Mouse (Mus musculus) liver, embryonic 15.5 days (tissue): ENCODE measurements around the gene Prkaca. TPM values are rescaled to one million over a fixed set of nuclear protein-coding genes. Genes with fewer than 3 reads are reported as not detected.
"Not testable (repeated sequence)": the region's sequence is repeated elsewhere in the genome, so short reads cannot be mapped to it uniquely, and the experiment has no call there.

Source experiments
- ATAC-seq: fragments of 200-750 bp; cut with Nextera tagmentation; 2 replicates; pipeline ENCODE4 v1.8.0; 2017; ENCODE audit warnings: moderate number of reproducible peaks, mild to moderate bottlenecking, moderate library complexity; ENCODE audit not compliant: insufficient read depth
- H3K27ac ChIP-seq: fragments of 300-500 bp; sonication (generic); replicated peaks from 2 replicates; pipeline ENCODE4 v1.5.1; 2015; ENCODE audit warnings: mild to moderate bottlenecking, inconsistent platforms
- H3K27me3 ChIP-seq: fragments of 300-500 bp; sonication (generic); 2 replicates; pipeline ENCODE4 v1.6.1; 2015; ENCODE audit warnings: mild to moderate bottlenecking, inconsistent platforms
- H3K36me3 ChIP-seq: fragments of 300-500 bp; sonication (generic); replicated peaks from 2 replicates; pipeline ENCODE4 v1.6.1; 2015; ENCODE audit warnings: moderate library complexity, mild to moderate bottlenecking, inconsistent platforms
- H3K4me1 ChIP-seq: fragments of 300-500 bp; sonication (generic); replicated peaks from 2 replicates; pipeline ENCODE4 v1.6.1; 2015; ENCODE audit warnings: inconsistent platforms
- H3K4me2 ChIP-seq: fragments of 300-500 bp; sonication (generic); 2 replicates; pipeline ENCODE4 v1.6.1; 2015; ENCODE audit warnings: moderate library complexity, mild to moderate bottlenecking, inconsistent platforms
- H3K4me3 ChIP-seq: fragments of 300-500 bp; sonication (generic); replicated peaks from 2 replicates; pipeline ENCODE4 v1.5.1; 2015; ENCODE audit warnings: mild to moderate bottlenecking, inconsistent platforms
- H3K9ac ChIP-seq: fragments of 300-500 bp; sonication (generic); 2 replicates; pipeline ENCODE4 v1.6.1; 2015; ENCODE audit warnings: moderate library complexity, mild to moderate bottlenecking, inconsistent platforms
- H3K9me3 ChIP-seq: fragments of 300-500 bp; sonication (generic); replicated peaks from 2 replicates; pipeline ENCODE4 v1.6.1; 2016; ENCODE audit warnings: inconsistent platforms
- WGBS: fragments of 180-500 bp; shearing (Covaris S2); methylation state at CpG from one replicate; pipeline ENCODE4 v1.1.7; 2015; ENCODE audit warnings: mixed read lengths; ENCODE audit not compliant: insufficient replicate concordance; 5-methylcytosine and 5-hydroxymethylcytosine counted together
- polyA plus RNA-seq: library from polyadenylated mRNA; unstranded; fragments of >200 nt; fragmentation: Nextera tagmentation; extraction: Ambion mirVana; gene quantifications from 2 replicates; pipeline ENCODE4 v1.2.1, GENCODE M21; 2015

The Prkaca gene
- polyA plus RNA-seq, 1 experiment from 2014 or later = 51.5 TPM

- Histone ChIP-seq H3K4me2 (peak overlapping the region; percentile 96), H3K27me3 (no peaks in the 10 kb centered on the region), H3K9ac (peak overlapping the region; percentile 63; the same call in 1 of the 2 replicates), H3K4me1 (peaks cover 58% of the 10 kb centered on the region), H3K27ac (peak overlapping the region; percentile 78), H3K4me3 (peak overlapping the region; percentile 66; the same call in 1 of the 2 replicates), H3K9me3 (no peaks in the 10 kb centered on the region), H3K36me3 (peaks cover 42% of the 10 kb centered on the region)
- 69% methylated on average over 6 of the region's 6 CpGs for WGBS
- ATAC-seq = no peak
Observed at GRCm38 (mm10) chr8:84003612-84004246, 30.9 kb downstream of the Prkaca start.

- Histone ChIP-seq H3K4me3 (peak overlapping the region; percentile 66), H3K27me3 (peaks cover 4% of the 10 kb centered on the region), H3K27ac (peak overlapping the region; percentile 78), H3K4me2 (peak overlapping the region; percentile 96), H3K4me1 (peaks cover 49% of the 10 kb centered on the region), H3K36me3 (peaks cover 34% of the 10 kb centered on the region), H3K9ac (peak overlapping the region; percentile 63), H3K9me3 (no peaks in the 10 kb centered on the region)
- peak; percentile 82 for ATAC-seq
- under 1% methylated on average over 30 of the region's 30 CpGs for WGBS
Observed at GRCm38 (mm10) chr8:84004533-84005201, 31.9 kb downstream of the Prkaca start.

DNA sequence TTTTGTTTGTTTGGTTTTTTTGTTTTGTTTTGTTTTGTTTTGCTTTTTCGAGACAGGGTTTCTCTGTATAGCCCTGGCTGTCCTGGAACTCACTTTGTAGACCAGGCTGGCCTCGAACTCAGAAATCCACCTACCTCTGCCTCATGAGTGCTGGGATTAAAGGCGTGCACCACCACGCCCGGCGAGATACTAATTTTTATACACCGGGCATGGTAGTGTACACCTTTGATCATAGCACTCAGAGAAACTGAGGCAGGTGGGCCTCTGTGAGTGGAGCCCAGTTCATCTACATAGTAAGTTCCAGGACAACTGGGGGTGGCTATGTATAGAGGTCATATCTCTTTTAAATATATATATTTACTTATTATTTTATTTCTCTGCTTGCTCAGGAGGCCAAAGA, 32.7 kb downstream of the Prkaca start:
- H3K4me1 ChIP-seq = peaks cover 49% of the 10 kb centered on the region
- peaks cover 26% of the 10 kb centered on the region for H3K36me3 ChIP-seq
- not testable (repeated sequence) for H3K4me3 ChIP-seq, ATAC-seq, H3K9me3 ChIP-seq, H3K9ac ChIP-seq
- peak overlapping the region; percentile 78; the same call in 1 of the 2 replicates for H3K27ac ChIP-seq
- H3K27me3 ChIP-seq = peaks cover 13% of the 10 kb centered on the region
- WGBS = 78% methylated on average over 7 of the region's 7 CpGs
- peak overlapping the region; percentile 96; the same call in 1 of the 2 replicates for H3K4me2 ChIP-seq

GRCm38 (mm10) chr8:84008362-84008761, 35.6 kb downstream of the Prkaca start:
- peaks cover 48% of the 10 kb centered on the region for H3K4me1 ChIP-seq
- no peak overlapping the region for H3K4me3 ChIP-seq
- H3K27ac ChIP-seq = no peak overlapping the region
- no peaks in the 10 kb centered on the region for H3K9me3 ChIP-seq
- no peaks in the 10 kb centered on the region for H3K36me3 ChIP-seq
- 41% methylated on average over 7 of the region's 7 CpGs for WGBS
- peaks cover 41% of the 10 kb centered on the region for H3K27me3 ChIP-seq
- no peak for ATAC-seq
- H3K9ac ChIP-seq = no peak overlapping the region
- H3K4me2 ChIP-seq = no peak overlapping the region

DNA sequence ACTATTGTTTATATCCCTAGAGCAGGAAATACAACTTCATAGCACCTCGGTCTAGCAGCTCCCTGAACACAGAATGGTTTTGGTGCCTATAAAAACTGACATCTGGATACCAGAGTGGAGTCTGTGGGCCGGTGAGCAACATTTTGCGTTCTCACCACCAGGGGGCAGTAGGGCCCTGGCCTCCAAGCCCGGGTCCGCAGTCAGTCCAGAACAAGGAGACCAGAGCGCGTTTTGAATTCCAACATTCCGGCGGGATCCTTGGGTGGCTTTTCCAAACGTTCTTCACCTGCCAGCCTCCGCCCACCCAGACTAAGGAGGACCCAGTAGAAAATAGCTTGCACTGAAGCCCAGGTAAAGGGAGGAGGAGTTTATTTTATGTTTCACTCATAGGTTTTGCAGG, 37.1 kb downstream of the Prkaca start:
- Histone ChIP-seq H3K4me3 (no peak overlapping the region), H3K4me2 (no peak overlapping the region), H3K27me3 (peaks cover 54% of the 10 kb centered on the region), H3K9me3 (no peaks in the 10 kb centered on the region), H3K9ac (no peak overlapping the region), H3K36me3 (no peaks in the 10 kb centered on the region), H3K27ac (no peak overlapping the region), H3K4me1 (peaks cover 35% of the 10 kb centered on the region)
- ATAC-seq = no peak
- 2% methylated on average over 11 of the region's 11 CpGs for WGBS

DNA sequence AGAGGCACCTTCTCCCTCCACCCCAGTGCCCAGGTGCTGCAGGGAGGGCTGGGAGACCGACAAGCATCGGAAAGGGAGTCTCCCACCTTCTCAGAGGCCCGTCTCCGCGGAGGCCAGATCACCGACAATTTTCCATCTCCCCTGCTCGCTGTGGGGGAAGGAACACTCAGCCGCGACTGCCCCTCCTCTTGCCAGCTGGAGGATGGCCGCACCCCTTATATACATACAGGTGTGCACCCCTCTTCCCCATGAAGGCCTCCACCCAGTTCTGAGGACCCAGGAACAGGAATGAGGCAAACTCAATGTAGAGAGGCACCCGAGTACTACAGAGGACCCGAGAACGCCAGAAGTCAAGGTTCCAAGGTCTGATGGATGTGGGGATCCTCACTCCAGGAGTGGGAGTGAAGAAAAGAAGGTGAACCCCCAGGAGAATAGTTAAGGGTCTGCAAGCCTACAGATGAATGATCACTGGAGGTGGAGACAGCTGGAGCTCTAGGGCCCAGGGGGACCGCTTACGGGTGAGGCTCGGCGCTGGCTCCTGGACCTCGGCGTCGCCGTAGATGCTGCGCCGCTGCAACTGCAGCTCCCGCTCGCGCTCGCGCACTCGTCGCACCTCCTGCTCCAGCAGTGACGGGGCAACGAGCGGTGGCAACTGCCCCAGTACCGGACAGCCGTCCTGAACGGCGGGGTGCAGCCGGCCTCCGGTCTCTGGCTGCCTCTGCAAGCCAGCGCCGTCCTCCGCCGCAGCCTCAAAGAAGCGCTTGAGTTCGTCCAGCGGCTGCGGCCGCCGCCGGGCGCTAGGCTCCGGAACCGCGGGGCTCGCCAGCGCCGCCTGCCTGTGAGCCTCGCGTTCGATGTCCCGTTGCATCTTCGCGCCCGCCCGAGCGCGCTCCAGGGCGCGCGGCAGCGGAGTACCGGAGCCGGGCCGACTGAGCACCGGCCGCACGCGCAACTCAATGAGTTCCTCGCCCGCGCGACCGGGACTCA, 38.1 kb downstream of the Prkaca start:
- Histone ChIP-seq H3K4me1 (peaks cover 28% of the 10 kb centered on the region), H3K9ac (no peak overlapping the region), H3K4me2 (peak overlapping the region; percentile 71), H3K9me3 (no peaks in the 10 kb centered on the region), H3K27me3 (peaks cover 57% of the 10 kb centered on the region), H3K27ac (no peak overlapping the region), H3K4me3 (peak overlapping the region; percentile 50), H3K36me3 (no peaks in the 10 kb centered on the region)
- peak; percentile 45 for ATAC-seq
- 2% methylated on average over 83 of the region's 83 CpGs for WGBS

- no peak for ATAC-seq
- H3K9ac ChIP-seq = no peak within 1 kb of the TSS
- peak within 1 kb of the TSS; percentile 71 for H3K4me2 ChIP-seq
- WGBS = 2% methylated on average over 45 of the region's 45 CpGs
- peaks cover 28% of the 10 kb centered on the region for H3K4me1 ChIP-seq
- peaks cover 57% of the 10 kb centered on the region for H3K27me3 ChIP-seq
- no peaks in the 10 kb centered on the region for H3K9me3 ChIP-seq
- H3K27ac ChIP-seq = no peak within 1 kb of the TSS
- no peaks in the 10 kb centered on the region for H3K36me3 ChIP-seq
- peak within 1 kb of the TSS; percentile 50 for H3K4me3 ChIP-seq
Observed at GRCm38 (mm10) chr8:84011705-84012498, 39.1 kb downstream of the Prkaca start, which contains the start of gene 2210011C24Rik. TSS of gene 2210011C24Rik (minus strand) at chr8:84012171.

DNA sequence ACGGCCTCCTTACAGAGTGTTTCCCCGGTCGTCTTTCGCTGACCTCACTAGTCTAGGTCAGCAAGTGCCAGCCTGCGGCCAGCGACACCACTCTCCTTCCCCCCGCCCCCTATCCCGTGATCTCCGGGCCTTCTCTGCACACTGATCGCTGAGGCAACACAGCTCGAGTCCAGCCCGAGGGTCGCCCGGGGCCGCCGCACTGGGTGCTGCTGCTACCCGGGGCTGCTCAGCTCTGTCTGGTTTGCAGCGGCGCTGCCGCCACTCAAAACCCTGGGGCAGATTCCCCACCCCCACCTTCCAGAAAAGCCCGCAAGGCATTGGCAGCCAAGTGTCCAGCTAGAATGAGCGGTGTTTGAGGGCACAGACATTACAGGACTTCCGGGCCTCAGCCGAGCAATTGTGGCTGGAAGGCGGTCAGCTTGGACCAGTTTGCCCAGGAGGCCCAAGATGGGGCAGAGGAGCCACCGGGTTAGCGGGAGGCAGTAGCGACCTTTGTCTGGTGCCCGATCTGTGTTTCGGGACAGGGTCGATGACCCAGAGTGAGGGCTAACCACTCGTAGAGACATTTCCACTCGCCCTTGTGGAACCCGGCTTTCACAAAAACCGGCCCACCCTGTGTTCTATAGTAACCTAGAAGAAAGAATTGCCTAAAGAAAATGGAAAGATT, 39.8 kb downstream of the Prkaca start:
- Histone ChIP-seq H3K9ac (no peak overlapping the region), H3K36me3 (no peaks in the 10 kb centered on the region), H3K4me3 (peak overlapping the region; percentile 50), H3K9me3 (no peaks in the 10 kb centered on the region), H3K27ac (no peak overlapping the region), H3K4me1 (peaks cover 28% of the 10 kb centered on the region), H3K27me3 (peaks cover 58% of the 10 kb centered on the region), H3K4me2 (peak overlapping the region; percentile 71)
- ATAC-seq = no peak
- 9% methylated on average over 35 of the region's 35 CpGs for WGBS

GRCm38 (mm10) chr8:84015833-84016232, 43.0 kb downstream of the Prkaca start:
- Histone ChIP-seq H3K36me3 (no peaks in the 10 kb centered on the region), H3K4me2 (no peak overlapping the region), H3K9me3 (no peaks in the 10 kb centered on the region), H3K27ac (no peak overlapping the region), H3K9ac (no peak overlapping the region), H3K4me3 (no peak overlapping the region), H3K4me1 (peaks cover 21% of the 10 kb centered on the region), H3K27me3 (peaks cover 64% of the 10 kb centered on the region)
- no peak for ATAC-seq
- whole genome bisulfite sequencing = 76% methylated on average over 5 of the region's 5 CpGs

DNA sequence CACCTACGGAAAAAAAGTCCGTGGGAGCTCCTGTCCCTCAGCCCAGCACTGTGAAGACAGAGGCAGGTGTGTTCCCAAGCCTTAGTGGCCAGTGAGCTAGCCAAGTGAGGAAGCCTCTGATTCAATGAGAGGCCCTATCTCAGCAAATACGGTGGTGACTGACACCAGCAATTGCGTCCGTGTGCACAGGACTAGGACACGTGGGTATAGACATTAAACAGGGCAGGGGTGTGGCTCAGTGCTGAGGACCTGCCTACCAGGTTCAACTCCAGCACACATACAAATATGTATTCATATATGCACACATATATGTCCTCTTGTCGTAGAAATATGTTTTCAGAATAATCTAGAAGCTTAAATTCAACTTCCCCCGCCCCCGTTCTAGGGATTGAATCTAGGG, 46.9 kb downstream of the Prkaca start:
- Histone ChIP-seq H3K27me3 (peaks cover 65% of the 10 kb centered on the region), H3K4me1 (no peaks in the 10 kb centered on the region), H3K4me2 (no peak overlapping the region), H3K9ac (no peak overlapping the region), H3K9me3 (no peaks in the 10 kb centered on the region), H3K4me3 (no peak overlapping the region), H3K27ac (no peak overlapping the region), H3K36me3 (no peaks in the 10 kb centered on the region)
- WGBS = 63% methylated on average over 9 of the region's 9 CpGs
- ATAC-seq = no peak
